ENCODE assay signal across 13 mouse cellular contexts in genomic region chr1:78202466-78203085, GRCm38 (mm10). TPM values are rescaled to one million over a fixed set of nuclear protein-coding genes. Genes with fewer than 3 reads are reported as not detected.
A peak's percentile ranks its signal among the peaks of the same experiment; 100 is the strongest.
DNase-seq lines count a peak whose midpoint lies in the region; ATAC-seq lines count a peak whose summit lies in the region.
"Had no signal": no experiment of that assay in that cellular context is flagged by ENCODE, and none has a peak within 500 bp of the region (broad histone marks: within the 10 kb centered on the region; RNA-seq: fewer than 3 reads in every experiment).

No protein-coding gene starts in this region.

- H3K4me2 ChIP-seq in liver, embryonic 15.5 days: no peak overlapping the region
- no peak overlapping the region for H3K4me2 ChIP-seq in liver, embryonic 12.5 days
- H3K4me2 ChIP-seq in embryonic facial prominence, embryonic 13.5 days: peak overlapping the region; percentile 70
- H3K4me2 ChIP-seq in limb, embryonic 12.5 days: peak overlapping the region; percentile 50; the same call in 1 of the 2 replicates
- peak overlapping the region; percentile 46; the same call in 1 of the 2 replicates for H3K4me2 ChIP-seq in neural tube, embryonic 14.5 days (ENCODE audit: low read depth, low read length)

- no peaks in the 10 kb centered on the region for H3K36me3 ChIP-seq in liver, embryonic 15.5 days (replicated peaks)
- no peaks in the 10 kb centered on the region for H3K36me3 ChIP-seq in liver, embryonic 12.5 days
- no peaks in the 10 kb centered on the region for H3K36me3 ChIP-seq in embryonic facial prominence, embryonic 13.5 days
- H3K36me3 ChIP-seq in limb, embryonic 12.5 days: no peaks in the 10 kb centered on the region
- H3K36me3 ChIP-seq in neural tube, embryonic 14.5 days (ENCODE audit: control insufficient read depth, insufficient read depth, low read length): no peaks in the 10 kb centered on the region

- intact Hi-C loops in gastrocnemius, postnatal 14 days (cut with DNase I; ENCODE audit: low total_unique reads): no loop called here

- H3K27ac ChIP-seq in liver, embryonic 15.5 days (replicated peaks): no peak overlapping the region
- H3K27ac ChIP-seq in liver, embryonic 12.5 days: no peak overlapping the region
- H3K27ac ChIP-seq in embryonic facial prominence, embryonic 13.5 days: peak overlapping the region; percentile 64; the same call in 1 of the 2 replicates
- no peak overlapping the region for H3K27ac ChIP-seq in limb, embryonic 12.5 days
- no peak overlapping the region for H3K27ac ChIP-seq in neural tube, embryonic 14.5 days (ENCODE audit: low read depth, low read length)
- H3K27ac ChIP-seq: macrophage had no signal

- no peak for ATAC-seq in liver, embryonic 15.5 days (ENCODE audit: insufficient read depth)
- ATAC-seq in liver, embryonic 12.5 days: no peak
- ATAC-seq in embryonic facial prominence, embryonic 13.5 days (ENCODE audit: insufficient number of reproducible peaks, insufficient read depth, low FRiP score, low TSS enrichment, low read depth): no peak
- no peak for ATAC-seq in limb, embryonic 12.5 days (ENCODE audit: insufficient number of reproducible peaks, insufficient read depth, low FRiP score, low TSS enrichment, low read depth)
- ATAC-seq in neural tube, embryonic 14.5 days (ENCODE audit: low read depth): no peak

- 3% methylated on average over 23 of the region's 23 CpGs for WGBS in liver, embryonic 15.5 days (ENCODE audit: insufficient replicate concordance)
- whole genome bisulfite sequencing in liver, embryonic 12.5 days (ENCODE audit: insufficient replicate concordance): 4% methylated on average over 22 of the region's 23 CpGs
- WGBS in embryonic facial prominence, embryonic 13.5 days: 3% methylated on average over 23 of the region's 23 CpGs
- WGBS in limb, embryonic 12.5 days: 2% methylated on average over 23 of the region's 23 CpGs
- 1% methylated on average over 23 of the region's 23 CpGs for WGBS in neural tube, embryonic 14.5 days

- no peak overlapping the region for H3K9ac ChIP-seq in liver, embryonic 15.5 days
- H3K9ac ChIP-seq in liver, embryonic 12.5 days: no peak overlapping the region
- peak overlapping the region; percentile 70 for H3K9ac ChIP-seq in embryonic facial prominence, embryonic 13.5 days
- no peak overlapping the region for H3K9ac ChIP-seq in limb, embryonic 12.5 days (replicated peaks)
- H3K9ac ChIP-seq in neural tube, embryonic 14.5 days (replicated peaks; ENCODE audit: low read depth, low read length): no peak overlapping the region

- DNase-seq in spleen, postnatal 36 days (ENCODE audit: low spot score in 2 of 2): no peak
- no peak for DNase-seq in gastrocnemius, postnatal 14 days
- DNase-seq: cerebellum, adult 11-12 months; heart, postnatal 4 days; thymus, postnatal 4 days had no signal

- peak overlapping the region; percentile 38; the same call in 1 of the 2 replicates for H3K4me3 ChIP-seq in liver, embryonic 15.5 days (replicated peaks)
- H3K4me3 ChIP-seq in liver, embryonic 12.5 days: no peak overlapping the region
- H3K4me3 ChIP-seq in embryonic facial prominence, embryonic 13.5 days: peak overlapping the region; percentile 45
- H3K4me3 ChIP-seq in limb, embryonic 12.5 days (replicated peaks): no peak overlapping the region
- H3K4me3 ChIP-seq in neural tube, embryonic 14.5 days (ENCODE audit: low read depth, low read length): no peak overlapping the region; the same call in 1 of the 2 replicates

- H3K27me3 ChIP-seq in liver, embryonic 15.5 days: peaks cover 99% of the 10 kb centered on the region
- peaks cover 99% of the 10 kb centered on the region for H3K27me3 ChIP-seq in liver, embryonic 12.5 days (replicated peaks)
- H3K27me3 ChIP-seq in embryonic facial prominence, embryonic 13.5 days: peaks cover 85% of the 10 kb centered on the region
- H3K27me3 ChIP-seq in limb, embryonic 12.5 days: peaks cover 96% of the 10 kb centered on the region
- H3K27me3 ChIP-seq in neural tube, embryonic 14.5 days (ENCODE audit: control insufficient read depth, insufficient read depth, low read length): peaks cover 42% of the 10 kb centered on the region

- no peaks in the 10 kb centered on the region for H3K4me1 ChIP-seq in liver, embryonic 15.5 days (replicated peaks)
- no peaks in the 10 kb centered on the region for H3K4me1 ChIP-seq in liver, embryonic 12.5 days
- H3K4me1 ChIP-seq in embryonic facial prominence, embryonic 13.5 days: peaks cover 46% of the 10 kb centered on the region
- peaks cover 12% of the 10 kb centered on the region for H3K4me1 ChIP-seq in limb, embryonic 12.5 days (replicated peaks)
- H3K4me1 ChIP-seq in neural tube, embryonic 14.5 days (ENCODE audit: control insufficient read depth, insufficient read depth, low read length): 0 out of 2 replicates have a peak, but pooled peaks cover 5% of the 10 kb centered on the region

- H3K9me3 ChIP-seq in liver, embryonic 15.5 days (replicated peaks): no peaks in the 10 kb centered on the region
- H3K9me3 ChIP-seq in liver, embryonic 12.5 days (replicated peaks): no peaks in the 10 kb centered on the region
- no peaks in the 10 kb centered on the region for H3K9me3 ChIP-seq in embryonic facial prominence, embryonic 13.5 days
- no peaks in the 10 kb centered on the region for H3K9me3 ChIP-seq in limb, embryonic 12.5 days
- H3K9me3 ChIP-seq in neural tube, embryonic 14.5 days (ENCODE audit: control insufficient read depth, low read length): no peaks in the 10 kb centered on the region

RNA-seq across cellular contexts. Expression of gene Pax3, which starts 5.6 kb away (rescaled TPM):
- 0.02 and 0.06 TPM in 2 replicates for polyA plus RNA-seq in liver, embryonic 15.5 days (2015; fragmentation: Nextera tagmentation; extraction: Ambion mirVana)
- 0.04 TPM in 1 of 2 replicates, not detected in the other for polyA plus RNA-seq in liver, embryonic 12.5 days (2016; fragmentation: Nextera tagmentation; extraction: Ambion mirVana)
- polyA plus RNA-seq in embryonic facial prominence, embryonic 13.5 days (2015; fragmentation: Nextera tagmentation; extraction: Ambion mirVana): 79.9 and 82.3 TPM in 2 replicates
- polyA plus RNA-seq in limb, embryonic 12.5 days (2016; fragmentation: Nextera tagmentation; extraction: Ambion mirVana): 1.6 and 1.8 TPM in 2 replicates
- 4.6 and 6.3 TPM in 2 replicates for polyA plus RNA-seq in neural tube, embryonic 14.5 days (2014; fragmentation: Nextera tagmentation; extraction: Ambion mirVana)
- not detected for total RNA-seq in gastrocnemius, postnatal 14 days (2021)
- total RNA-seq: liver, adult 2 months had no signal
- polyA plus RNA-seq: large intestine, adult 2 months; liver, adult 2 months; macrophage had no signal

Comparison
In these comparisons a context has a peak if more than half of its experiments do, and no peak if none do; other contexts are left out.
1. H3K4me3 ChIP-seq: peak in liver, embryonic 15.5 days (single experiment) and embryonic facial prominence, embryonic 13.5 days (single experiment); none in liver, embryonic 12.5 days (single experiment), limb, embryonic 12.5 days (single experiment) and neural tube, embryonic 14.5 days (single experiment).
2. H3K4me2 ChIP-seq: peak in embryonic facial prominence, embryonic 13.5 days (single experiment), limb, embryonic 12.5 days (single experiment) and neural tube, embryonic 14.5 days (single experiment); none in liver, embryonic 15.5 days (single experiment) and liver, embryonic 12.5 days (single experiment).
3. RNA of gene Pax3, which starts 5.6 kb away (polyA plus RNA-seq): 79.9 to 82.3 TPM in embryonic facial prominence, embryonic 13.5 days; 4.6 to 6.3 TPM in neural tube, embryonic 14.5 days, 1.6 to 1.8 TPM in limb, embryonic 12.5 days, 0.04 TPM in liver, embryonic 12.5 days and 0.02 to 0.06 TPM in liver, embryonic 15.5 days; every median in the first group is over 10 times any median in the second.